Mouse (Mus musculus) gastrocnemius, postnatal 36 days (tissue): Measurements from ENCODE around the gene Morn4. TPM values are rescaled to one million over a fixed set of nuclear protein-coding genes. Genes with fewer than 3 reads are reported as not detected.

Experiments used
- DNase-seq, 2 experiments: peaks; one replicate each; pipeline ENCODE4 v3.0.0; 2022
- intact Hi-C: fragments of 180-260 bp; cut with DNase I; formaldehyde crosslinking; loops from one replicate; pipeline ENCODE4 v1.15.1; 2025
- total RNA-seq, 2 experiments: library from RNA; stranded (reverse); gene quantifications; 2 replicates each; pipeline ENCODE4 v1.2.3; 2021

Morn4 gene
- total RNA-seq, 2 experiments from 2014 or later, result 2.1 to 2.6 TPM

- intact Hi-C loops, result no loop called here
- no peak for DNase-seq
These were observed 35.9 kb downstream of the Morn4 start for GRCm38 (mm10) chr19:42050251-42050650.

DNA sequence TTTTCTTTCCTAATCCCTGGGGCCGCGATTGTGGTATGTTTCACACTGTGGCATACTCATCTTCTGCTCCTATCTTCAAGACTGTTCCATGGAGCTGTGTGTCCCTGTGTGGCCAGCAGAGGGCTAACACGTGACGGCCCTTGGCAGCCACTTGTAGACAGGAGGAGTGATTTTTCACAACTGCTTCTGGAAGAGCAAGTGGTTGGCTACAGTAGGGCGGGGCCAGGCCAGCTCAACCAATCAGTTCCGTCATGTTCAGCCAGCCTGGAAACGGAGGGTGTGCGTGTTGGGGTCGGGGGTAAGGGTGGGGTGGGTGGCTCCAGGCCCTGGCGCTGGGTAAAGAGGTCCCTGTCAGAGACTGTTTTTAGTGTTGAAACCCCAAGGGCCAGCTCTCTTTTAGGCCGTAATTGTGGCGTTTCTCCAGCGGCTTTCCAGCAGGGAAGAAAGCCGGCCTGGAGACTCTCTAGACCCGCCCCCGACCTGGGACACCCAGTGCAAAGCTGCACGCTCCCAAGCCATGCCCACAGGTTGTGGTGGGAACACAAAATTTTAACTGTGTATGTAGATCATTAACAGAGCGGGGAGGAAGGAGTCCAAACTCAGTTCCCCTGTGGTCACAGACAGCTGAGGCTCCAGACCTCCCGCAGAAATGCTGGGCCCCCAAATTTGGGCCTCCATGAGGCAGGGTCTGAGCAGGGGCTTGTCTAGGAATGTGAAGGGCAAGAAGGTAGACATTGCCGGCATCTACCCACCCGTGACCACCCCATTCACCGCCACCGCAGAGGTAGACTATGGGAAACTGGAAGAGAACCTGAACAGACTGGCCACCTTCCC is 40.7 kb downstream of the Morn4 start, which contains the start of gene Hoga1:
Hoga1 (plus strand) TSS at position 342 of the 834 bp plus-strand sequence.
- intact Hi-C loops, result no loop called here

DNA sequence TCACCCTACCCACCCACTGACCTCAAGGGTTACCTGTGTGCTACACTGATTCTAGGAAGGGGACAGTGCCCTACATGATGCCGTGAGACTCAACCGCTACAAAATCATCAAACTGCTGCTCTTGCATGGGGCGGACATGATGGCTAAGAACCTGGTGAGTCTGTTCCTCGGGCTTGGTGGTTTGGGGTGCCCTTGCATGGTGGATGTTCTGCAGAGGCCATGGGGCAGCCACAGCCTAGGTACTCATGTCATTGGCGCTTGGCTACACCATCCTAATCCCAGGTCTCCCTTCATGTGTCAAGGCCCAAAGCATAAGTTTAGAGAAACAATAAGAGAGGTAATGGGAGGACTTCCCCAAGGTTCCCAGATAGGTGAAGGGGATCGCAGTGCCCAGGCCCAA is 42.2 kb downstream of the Morn4 start:
- intact Hi-C loops, result no loop called here
- no peak for DNase-seq

More for the DNA sequence above, 40.7 kb downstream of the Morn4 start, which contains the start of gene Hoga1:
- DNase-seq, result peak; percentile 78 to 82

- DNase-seq, result no peak
- intact Hi-C loops, result loop anchor here (5.0 kb wide), 1 partner anchor 109 kb away; the partner anchor contains the start of gene Marveld1
These were observed 47.8 kb downstream of the Morn4 start for GRCm38 (mm10) chr19:42038310-42038709.

GRCm38 (mm10) chr19:42037167-42037702 is 48.9 kb downstream of the Morn4 start:
- intact Hi-C loops, result loop anchor here (5.0 kb wide), 1 partner anchor 110 kb away; the partner anchor contains the start of gene Marveld1
- DNase-seq, result no peak

GRCm38 (mm10) chr19:42036357-42036756 is 49.8 kb downstream of the Morn4 start:
- no peak for DNase-seq
- intact Hi-C loops, result loop anchor here (5.0 kb wide), 1 partner anchor 111 kb away; the partner anchor contains the start of gene Marveld1

DNA sequence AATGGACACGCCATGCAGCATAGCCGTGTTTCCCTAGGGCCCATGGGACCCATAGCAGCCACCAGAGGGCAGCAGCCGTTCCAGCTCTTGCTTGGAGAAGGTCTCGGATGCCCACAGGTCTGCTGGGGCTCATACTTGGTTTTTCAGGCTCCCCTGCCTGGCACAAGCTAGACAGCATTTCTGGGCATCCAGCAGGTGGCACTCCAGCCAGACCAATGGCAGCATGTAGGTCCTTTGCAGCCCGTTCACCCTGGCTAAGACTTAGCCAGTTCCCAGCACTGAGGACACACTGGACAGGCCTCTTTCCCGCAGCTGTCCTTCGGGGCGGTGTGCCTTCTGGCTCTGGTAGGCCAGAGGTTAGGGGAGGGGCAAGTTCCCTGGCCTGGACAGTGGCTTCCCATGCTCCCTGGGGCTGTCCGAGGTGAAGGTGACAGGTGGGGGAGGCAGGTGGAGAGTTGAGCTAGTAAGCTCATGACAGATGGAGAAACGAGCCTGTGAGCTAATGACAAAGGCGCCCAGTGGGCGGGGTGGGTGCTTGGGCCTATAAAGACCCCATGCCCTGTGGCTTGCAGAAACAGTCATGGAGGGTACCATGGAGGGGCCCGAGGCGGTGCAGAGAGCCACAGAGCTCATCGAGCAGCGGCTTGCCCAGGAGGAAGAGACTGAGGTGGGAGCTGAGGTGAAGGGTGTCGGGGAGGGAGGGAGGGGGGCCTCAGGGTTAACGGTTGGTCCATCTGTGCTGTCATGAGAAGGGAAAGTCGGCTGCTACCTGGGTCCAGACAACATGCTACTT is 50.5 kb downstream of the Morn4 start, which contains the start of gene Ankrd2:
Ankrd2 (plus strand) TSS at position 545 of the 793 bp plus-strand sequence.
- DNase-seq, result peak; percentile 79 to 83
- intact Hi-C loops, result loop anchor here (2.0 to 5.0 kb wide), 2 partner anchors 33 to 112 kb away; partner anchors contain the start of gene Marveld1

- intact Hi-C loops, result loop anchor here (2.0 to 5.0 kb wide), 2 partner anchors 34 to 112 kb away; partner anchors contain the start of gene Marveld1
These were observed 51.2 kb downstream of the Morn4 start for GRCm38 (mm10) chr19:42034881-42035455.

DNA sequence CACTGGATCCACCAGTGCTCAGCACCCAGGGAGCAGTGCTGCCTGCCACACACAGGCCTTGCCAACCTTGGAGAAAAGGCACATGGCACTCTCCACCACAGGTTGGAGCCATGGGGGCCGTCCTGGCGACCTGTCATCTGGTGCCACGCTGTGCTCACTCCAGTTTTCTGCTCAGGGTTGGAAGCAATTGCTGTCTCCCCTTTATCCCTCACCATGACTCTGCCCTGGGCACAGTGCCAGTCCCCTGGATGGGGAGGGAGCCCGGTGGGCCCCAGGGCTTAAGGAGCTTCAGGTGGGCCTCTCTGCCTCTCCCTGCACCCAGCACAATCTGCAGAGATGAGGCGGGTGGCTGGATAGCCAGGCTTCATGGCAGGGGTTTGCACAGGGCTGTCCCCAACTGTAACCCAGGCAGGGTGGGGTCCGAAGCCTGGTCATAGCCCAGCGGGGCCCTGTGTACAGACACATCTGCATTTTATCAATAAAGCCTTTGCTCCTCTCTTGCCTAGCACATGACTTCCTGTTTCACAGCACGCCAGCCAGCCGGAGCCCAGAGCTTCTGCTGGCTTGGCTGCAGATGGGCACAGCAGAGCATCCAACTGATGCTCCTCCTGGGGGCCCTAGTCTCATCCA is 51.9 kb downstream of the Morn4 start:
- peak in 1 of 2 experiments; percentile 32 for DNase-seq
- intact Hi-C loops, result loop anchor here (2.0 kb wide), 1 partner anchor 35 kb away; no protein-coding TSS in a partner anchor

More at GRCm38 (mm10) chr19:42034881-42035455, 51.2 kb downstream of the Morn4 start:
- no peak for DNase-seq

GRCm38 (mm10) chr19:42033611-42034010 is 52.5 kb downstream of the Morn4 start:
- peak in 1 of 2 experiments; percentile 33 for DNase-seq
- intact Hi-C loops, result loop anchor here (2.0 kb wide), 1 partner anchor 35 kb away; no protein-coding TSS in a partner anchor

- DNase-seq, result no peak
- intact Hi-C loops, result no loop called here
These were observed 55.0 kb downstream of the Morn4 start for GRCm38 (mm10) chr19:42031112-42031511.

DNA sequence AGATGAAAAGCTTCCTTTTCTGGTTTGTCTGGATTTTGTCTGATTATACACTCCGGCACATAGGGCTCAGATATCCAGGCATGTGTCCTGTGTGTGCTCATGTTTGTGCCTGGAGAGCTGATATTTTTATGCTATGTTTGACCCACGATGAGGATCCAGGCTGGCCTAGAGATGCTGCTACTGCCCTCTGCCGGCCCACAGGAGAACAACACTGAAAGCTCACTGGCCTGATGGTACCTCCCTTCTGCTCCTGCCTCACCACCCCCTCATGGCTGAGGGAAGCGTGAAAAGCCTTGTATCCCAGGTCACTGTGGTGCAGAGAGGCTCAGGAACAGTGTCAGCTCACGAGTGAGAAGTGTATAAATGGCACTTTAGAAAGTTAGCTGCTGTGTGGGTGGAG is 60.0 kb downstream of the Morn4 start:
- peak; percentile 74 to 86 for DNase-seq
- intact Hi-C loops, result loop anchor here (2.0 to 5.0 kb wide), 2 partner anchors 47 to 104 kb away; no protein-coding TSS in a partner anchor

Other genes with a start within 250 kb of the Morn4 start
- gene Frat2, start 238.2 kb downstream of the Morn4 start, total RNA-seq, result 10 to 100 TPM; 13.9 to 18.5 TPM
- 10 to 100 TPM; 30.0 to 31.6 TPM for gene Rrp12, start 190.2 kb downstream of the Morn4 start, total RNA-seq
- gene Pgam1, start 174.4 kb downstream of the Morn4 start, total RNA-seq, result 10 to 100 TPM; 14.4 to 18.7 TPM
- gene Exosc1, start 152.9 kb downstream of the Morn4 start, total RNA-seq, result 10 to 100 TPM; 13.2 to 15.3 TPM
- gene Zdhhc16, start 152.9 kb downstream of the Morn4 start, total RNA-seq, result 10 to 100 TPM; 20.7 to 21.3 TPM
- gene Mms19, start 105.2 kb downstream of the Morn4 start, total RNA-seq, result 1 to 10 TPM; 6.6 to 7.7 TPM
- 10 to 100 TPM; 11.7 to 13.4 TPM for gene Ubtd1, start 104.6 kb downstream of the Morn4 start, total RNA-seq
- 100 to 1,000 TPM; 121 to 331 TPM for gene Ankrd2, start 50.4 kb downstream of the Morn4 start, total RNA-seq
- 1 to 10 TPM; 2.9 to 3.7 TPM for gene Hoga1, start 40.7 kb downstream of the Morn4 start, total RNA-seq
- gene 4933411K16Rik, start 34.1 kb downstream of the Morn4 start, total RNA-seq, result under 1 TPM; 0.30 to 0.38 TPM
- 10 to 100 TPM; 11.0 to 14.1 TPM for gene Pi4k2a, start 4.1 kb upstream of the Morn4 start, total RNA-seq
- gene Avpi1, start 42.7 kb upstream of the Morn4 start, total RNA-seq, result 10 to 100 TPM in 1 of 2 experiments, 1 to 10 TPM in 1; 7.5 to 10.5 TPM
- gene Marveld1, start 61.0 kb upstream of the Morn4 start, total RNA-seq, result 1 to 10 TPM; 5.3 to 6.9 TPM
- gene Zfyve27, start 77.6 kb upstream of the Morn4 start, total RNA-seq, result 10 to 100 TPM; 11.4 to 12.6 TPM
- gene Sfrp5, start 115.9 kb upstream of the Morn4 start, total RNA-seq, result 1 to 10 TPM; 1.9 to 6.3 TPM
- 1 to 10 TPM; 2.0 to 3.2 TPM for gene Golga7b, start 161.2 kb upstream of the Morn4 start, total RNA-seq